Mouse (Mus musculus): ENCODE data around the gene Stx12.
A peak's percentile ranks its signal among the peaks of the same experiment; 100 is the strongest.
"Not testable (repeated sequence)": the region's sequence is repeated elsewhere in the genome, so short reads cannot be mapped to it uniquely, and the experiment has no call there.

Gene Stx12

DNA sequence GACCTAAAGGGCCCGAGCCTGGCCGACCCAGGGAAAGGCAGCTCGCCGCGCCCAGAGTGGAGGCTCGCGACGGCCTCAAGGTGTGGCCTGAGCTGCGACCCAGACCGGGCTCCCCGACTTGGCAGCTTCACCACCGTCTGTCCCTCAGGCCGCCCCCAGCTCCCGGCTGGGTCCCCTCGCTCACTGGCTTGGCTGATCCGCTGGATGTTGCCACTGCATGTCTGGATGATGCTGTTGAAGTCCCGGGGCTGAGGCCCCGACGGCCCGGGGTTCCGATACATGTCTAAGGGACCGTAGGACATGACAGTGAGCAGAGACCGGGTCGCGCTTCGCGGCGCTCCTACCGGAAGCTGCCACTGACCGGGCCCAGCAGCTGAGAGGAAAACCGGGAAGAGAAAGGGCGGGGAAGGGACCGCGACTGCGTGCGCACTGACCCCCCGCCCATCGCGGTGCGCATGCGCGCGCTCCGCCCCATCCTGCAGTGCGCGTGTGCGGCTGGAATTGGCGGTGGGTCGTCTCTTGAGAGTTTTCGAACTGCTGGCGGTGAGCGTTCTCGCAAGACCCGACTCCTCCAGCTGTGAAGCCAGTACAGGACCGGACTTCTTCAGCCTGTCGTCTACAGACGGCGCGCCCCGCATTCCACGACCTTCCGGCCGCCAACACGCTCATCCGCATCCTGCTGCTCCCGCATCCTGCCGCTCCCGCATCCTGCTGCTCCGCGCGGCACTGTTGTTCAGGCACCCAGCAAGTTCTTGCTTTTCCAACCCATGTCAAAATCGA, at the start of gene Stx12:
Stx12 (minus strand) TSS at position 446 of the 780 bp plus-strand sequence.
- DNase-seq, result peak; percentile 90

DNA sequence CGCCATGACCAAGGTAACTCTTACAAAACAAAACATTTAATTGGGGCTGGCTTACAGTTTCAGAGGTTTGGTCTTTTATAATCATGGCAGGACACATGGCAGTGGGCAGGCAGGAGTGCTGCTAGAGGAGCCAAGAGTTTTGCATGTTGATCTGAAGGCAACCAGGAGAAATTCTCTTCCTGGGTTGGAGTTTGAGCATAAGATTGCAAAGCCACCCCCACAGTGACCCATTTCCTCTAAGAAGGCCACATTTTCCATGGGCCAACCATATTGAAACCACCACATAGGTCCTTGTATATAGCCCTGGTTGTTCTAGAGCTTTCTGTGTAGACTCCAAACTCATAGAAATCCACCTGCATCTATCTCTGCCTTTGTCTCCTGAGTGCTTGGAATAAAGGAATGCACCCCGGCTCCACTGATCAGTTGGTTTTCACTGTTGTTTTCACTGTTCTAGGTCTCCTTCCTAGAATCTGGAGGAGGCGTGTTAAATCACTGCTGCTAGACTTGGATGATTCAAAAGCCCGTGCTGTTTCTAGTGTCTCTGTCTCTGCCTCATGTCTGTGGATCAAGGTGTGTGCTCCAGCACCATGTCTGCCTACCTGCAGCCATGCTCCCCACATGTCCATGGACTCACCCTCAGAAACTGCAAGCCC, 48.6 kb upstream of the Stx12 start:
- DNase-seq, result no peak

DNA sequence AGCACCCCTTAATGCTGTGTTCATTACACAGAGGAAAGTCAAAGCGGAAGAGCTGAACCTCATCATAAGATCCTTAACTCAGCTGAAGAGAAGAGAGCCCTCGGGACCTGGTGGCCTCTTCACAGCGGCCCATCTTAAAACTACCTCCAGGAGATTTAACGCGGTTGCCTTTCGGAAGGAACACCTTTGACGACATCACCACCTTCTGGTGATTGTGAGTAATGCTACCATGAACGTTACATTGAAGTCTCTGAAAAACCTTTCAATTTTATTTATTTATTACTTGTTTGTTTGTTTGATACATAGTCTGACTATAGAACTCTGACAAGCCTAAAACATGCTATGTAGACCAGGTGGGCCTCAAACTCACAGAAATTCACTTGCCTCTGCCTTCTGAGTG, 46.5 kb upstream of the Stx12 start:
- peak; percentile 70 for DNase-seq

DNA sequence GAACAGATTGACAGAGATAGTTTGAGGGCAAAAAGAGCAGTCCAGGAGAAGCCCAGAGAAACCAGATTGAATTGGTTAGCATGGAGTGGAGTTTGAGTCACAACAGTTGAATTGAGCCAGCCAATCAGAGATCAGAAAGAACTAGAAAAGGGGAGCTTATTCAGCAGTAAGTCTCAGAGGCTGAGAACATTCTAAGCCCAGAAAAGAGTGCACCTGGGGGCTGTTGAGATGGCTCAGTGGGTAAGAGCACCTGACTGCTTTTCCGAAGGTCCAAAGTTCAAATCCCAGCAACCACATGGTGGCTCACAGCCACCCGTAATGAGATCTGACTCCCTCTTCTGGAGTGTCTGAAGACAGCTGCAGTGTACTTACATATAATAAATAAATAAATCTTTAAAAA, 42.2 kb upstream of the Stx12 start:
- not testable (repeated sequence) for DNase-seq

DNA sequence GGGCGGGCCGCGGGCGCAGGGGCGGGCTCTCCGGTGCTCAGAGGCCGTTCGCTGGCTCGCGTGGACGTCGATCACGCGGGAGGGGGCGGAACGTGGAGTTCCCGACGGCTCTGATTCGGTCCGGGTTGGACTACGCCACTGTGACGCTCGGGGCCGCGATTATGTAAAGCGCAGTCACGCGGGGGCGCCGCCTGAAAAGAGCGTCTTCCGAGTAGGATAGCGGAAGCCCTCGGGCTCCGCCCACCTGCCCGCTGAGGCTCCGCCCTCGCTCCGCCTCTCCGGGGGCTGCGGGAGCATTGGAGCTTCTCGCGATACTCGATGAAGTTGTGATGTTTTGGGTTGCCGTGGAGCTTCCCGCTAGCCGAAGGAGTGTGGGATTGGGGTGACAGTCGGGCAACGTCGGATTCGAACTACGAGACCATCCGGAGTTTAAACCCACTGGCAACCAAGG, 38.3 kb upstream of the Stx12 start, which contains the start of gene Fam76a:
Fam76a (minus strand) TSS at position 1 of the 451 bp plus-strand sequence.
- DNase-seq, result peak; percentile 100

DNA sequence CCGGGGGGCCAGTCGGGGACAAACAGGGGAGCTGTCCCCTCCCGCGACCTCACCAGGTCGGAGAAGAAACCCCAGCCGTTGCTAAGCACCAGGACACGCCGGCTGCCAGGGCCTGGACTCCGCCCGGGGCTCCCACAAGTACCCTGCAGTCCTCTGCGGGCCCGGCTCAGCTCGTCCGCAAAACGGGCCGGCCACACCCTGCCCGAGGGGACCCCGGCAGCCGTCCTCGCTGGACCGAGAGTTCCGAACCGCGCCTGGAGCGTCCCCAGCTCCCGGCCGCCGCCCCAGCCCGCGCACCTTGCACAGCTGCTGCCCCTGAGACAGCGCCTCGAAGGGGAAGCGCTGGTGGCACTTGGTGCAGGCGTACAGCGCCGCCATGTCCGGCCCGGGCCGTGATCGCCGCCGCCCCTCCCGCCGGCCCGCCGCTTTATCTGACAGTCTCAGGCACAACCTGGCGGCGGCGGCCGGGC, 37.8 kb upstream of the Stx12 start:
- DNase-seq, result peak; percentile 44

DNA sequence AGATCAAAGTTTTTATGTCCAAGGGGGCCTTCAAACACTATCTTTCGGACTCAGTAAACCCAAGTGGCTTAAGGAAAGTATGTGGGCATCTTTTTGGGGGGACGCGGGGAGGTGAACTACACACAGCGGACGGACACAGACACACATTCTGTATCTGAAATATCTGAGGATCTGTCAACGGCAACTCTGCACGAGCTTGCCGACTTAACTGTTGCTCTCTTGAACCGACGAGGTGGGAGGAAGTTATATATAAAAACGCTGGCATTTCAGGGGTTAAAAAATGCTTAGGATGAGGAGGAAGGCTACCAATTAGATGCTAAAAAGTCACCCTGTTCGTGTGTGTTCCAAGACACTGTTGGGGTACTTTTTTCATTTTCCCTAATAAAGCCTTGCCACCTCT, 37.2 kb upstream of the Stx12 start:
- no peak for DNase-seq

DNA sequence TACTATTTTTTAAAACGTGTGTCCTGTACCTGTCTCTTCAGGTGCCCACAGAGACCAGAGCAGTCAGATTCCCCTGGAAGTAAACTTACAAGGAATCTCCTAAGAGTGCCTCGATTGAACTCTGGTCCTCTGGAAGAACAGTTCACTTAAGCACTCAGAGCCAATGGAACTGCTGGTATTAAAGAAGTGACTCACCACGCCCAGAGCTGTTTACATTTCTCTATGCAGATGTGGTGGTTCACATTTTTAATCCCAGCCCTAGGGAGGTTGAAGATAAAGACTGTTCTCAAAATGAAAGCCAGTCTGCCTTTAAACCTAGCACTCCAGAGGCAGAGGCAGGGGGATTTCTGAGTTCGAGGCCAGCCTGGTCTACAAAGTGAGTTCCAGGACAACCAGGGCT, 35.9 kb upstream of the Stx12 start:
- DNase-seq, result no peak

DNA sequence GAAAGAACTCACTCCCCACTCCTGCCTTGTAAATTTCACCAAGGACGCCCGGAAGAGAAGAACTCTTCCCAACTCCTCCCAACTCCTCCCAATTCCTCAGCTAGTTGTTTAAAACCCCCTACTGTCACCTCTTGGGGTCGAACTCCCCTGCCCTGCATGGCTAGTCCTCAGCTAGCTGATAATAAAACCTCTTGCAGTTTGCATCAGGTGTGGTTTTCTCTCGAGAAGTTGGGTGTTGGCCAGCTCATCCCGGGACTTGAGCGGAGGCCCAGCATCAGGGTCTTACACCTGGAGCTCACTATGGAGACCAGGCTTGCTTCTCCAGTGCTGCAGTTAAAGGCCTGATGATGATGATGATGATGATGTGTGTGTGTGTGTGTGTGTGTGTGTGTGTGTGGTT, 34.2 kb upstream of the Stx12 start:
- DNase-seq, result not testable (repeated sequence)

DNA sequence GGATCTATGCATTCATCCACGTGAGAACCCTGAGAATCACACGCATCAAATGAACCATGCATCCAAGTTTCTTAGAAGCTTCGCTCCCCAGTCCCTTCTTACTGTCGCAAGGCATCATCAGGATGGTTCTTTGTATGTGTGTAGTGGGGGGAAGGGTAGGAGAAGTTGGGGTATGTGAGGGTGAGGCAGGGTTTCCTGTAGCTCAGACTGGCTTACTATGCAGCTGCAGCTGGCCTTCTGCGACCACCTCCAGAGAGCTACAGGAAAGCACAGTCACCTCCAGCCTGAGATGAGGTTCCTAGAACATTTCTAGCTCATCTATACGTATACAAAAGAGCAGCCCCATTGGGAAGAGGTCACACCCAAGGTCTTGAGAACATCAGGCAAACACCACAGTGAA, 27.8 kb upstream of the Stx12 start:
- DNase-seq, result no peak

DNA sequence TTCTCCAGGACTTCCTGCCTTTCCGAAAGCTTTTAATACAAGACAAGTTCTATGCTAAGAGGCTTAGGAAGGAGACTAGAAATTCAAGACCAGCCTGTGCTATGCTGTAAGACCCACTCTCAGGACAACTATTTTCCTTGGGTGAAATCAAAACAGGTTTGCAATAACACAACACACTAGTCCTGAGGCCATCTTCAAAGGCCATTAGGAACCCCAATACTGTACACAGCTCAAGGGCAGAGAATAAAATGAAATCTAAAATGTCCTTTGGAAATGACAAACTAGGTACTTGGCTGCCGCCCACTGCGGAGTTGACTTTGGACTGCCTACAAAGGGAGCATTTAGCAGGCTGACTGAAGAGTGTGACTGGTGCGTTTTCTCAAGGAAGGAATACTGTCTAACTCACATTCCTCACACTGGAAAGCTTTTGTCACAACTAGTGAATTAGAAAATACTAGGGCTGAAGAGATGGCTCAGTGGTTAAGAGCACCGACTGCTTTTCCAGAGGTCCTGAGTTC, 21.6 kb upstream of the Stx12 start:
- DNase-seq, result no peak

DNA sequence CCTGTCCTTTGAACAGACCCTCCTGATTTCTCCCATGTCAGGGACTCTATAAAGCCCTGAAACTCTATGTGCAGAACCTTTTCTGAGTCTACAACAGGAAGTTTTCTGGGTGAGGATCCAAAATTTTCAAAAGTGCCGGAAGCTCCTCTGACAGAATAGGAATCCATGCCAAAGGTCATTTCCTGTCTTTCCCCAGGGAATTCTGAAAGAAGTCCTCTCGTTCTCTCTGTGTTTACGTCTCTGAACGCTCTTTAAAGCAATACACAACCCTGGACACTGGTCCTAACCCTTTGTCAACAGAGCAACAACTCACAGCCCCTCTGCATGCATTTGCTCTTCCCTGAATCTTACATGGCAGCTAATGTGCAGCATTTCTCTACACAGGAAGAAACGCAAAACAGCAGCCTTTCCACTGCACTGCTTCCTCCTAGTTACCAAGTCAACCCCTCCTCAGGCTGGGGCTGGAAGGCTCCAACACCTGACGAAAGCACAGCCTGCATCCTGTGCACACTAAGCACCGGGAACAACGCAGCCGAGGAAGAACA, 20.5 kb upstream of the Stx12 start:
- peak; percentile 36 for DNase-seq

DNA sequence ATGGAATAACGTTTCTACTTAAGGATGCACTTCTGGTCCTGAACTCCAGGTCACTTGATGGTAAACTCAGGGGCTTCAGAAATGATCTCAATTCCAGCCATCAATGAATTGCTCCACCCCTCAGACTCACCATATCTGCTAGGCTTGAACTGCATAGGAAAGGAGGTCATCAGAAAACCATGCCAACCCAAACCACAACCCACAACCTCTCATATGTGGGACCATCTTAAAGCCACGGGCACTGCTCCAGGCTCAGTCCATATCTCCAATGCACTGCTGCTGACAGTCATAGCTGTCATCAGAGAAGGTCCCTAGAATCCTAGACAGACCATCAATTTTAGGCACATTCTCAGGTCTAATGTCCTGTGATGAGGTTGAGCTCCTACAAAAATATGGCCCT, 19.8 kb upstream of the Stx12 start:
- no peak for DNase-seq

DNA sequence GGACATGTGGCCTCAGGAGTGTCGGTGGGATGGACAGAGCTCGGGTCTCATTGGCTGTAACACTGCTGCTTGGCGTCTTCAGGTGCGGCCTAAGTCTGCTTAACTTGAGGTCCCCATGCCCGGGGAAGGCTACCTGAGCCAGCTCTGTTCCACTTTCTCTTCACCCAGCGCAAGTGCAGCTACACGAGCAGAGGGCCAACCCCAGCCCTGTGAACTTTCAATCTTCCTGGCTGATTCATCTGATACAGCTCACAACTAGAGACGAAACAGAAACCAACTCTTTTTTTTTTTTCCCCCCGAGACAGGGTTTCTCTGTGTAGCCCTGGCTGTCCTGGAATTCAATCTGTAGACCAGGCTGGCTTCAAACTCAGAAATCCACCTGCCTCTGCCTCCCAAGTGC, 13.9 kb upstream of the Stx12 start:
- DNase-seq, result no peak

DNA sequence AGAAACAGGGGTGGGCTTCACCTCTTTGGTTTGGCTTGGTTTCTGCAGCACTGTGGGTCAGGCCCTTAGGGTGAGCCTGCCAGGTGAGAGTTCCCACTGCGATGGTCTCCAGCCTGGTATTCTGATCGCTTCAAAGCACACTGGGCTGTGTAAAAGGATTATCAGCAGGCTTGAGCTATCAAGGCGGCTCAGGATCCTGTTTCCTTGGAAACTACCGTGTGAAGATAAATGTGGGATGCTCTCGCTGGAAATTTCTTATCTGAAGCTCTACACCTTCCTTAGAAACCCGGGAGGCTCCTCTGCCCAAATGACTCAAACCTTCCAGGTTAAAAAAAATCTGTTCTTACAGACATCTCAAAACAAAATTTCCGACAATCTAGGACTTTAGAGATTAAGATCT, 10.1 kb upstream of the Stx12 start:
- DNase-seq, result no peak

DNA sequence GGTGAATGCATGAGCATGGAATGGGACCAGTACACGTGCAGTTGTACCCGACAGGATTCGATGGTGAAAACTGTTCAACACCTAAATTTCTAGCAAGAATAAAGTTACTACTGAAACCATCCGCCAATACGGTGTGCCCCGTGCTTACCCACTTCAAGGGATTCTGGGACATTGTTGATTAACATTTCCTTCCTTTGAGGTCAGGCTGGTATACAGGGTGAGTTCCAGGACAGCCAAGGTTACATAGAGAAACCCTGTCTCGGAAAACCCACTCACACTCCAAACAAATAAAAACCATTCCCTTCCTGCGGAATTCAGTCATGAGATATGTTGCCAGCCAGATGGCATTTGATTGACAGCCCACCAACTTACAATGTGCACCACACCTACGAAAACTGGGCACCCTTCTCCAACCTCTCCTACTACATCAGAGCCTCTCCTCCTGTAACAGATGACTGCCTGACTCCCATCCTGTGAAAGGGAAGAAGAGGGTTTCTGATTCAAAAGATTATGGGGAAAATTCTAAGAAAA, 600 bp upstream of the Stx12 start:
- peak; percentile 7 for DNase-seq

DNA sequence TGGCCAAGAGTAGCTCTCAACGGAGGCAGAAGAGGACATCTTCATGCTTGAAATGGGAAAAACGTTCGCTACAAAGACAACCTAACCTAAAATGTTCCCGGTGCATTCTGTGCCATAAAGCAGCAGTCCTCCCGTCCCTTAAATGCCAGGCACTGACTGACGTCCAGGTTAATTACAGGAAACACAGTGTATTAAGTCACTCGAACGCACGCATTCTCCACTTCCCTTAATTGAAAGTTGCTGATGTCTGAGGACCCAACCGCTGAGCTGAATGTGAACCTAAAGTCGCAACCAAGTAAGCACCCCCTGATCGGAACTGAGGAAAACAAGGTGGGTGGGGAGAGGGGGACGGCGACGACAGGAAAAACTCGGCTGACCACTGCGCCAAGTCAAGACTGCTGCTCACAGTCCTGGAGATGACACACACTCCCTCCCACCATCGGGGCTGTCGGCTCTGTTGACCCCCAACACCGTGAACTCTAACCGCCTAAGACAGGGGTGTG, 697 bp downstream of the Stx12 start:
- DNase-seq, result no peak

DNA sequence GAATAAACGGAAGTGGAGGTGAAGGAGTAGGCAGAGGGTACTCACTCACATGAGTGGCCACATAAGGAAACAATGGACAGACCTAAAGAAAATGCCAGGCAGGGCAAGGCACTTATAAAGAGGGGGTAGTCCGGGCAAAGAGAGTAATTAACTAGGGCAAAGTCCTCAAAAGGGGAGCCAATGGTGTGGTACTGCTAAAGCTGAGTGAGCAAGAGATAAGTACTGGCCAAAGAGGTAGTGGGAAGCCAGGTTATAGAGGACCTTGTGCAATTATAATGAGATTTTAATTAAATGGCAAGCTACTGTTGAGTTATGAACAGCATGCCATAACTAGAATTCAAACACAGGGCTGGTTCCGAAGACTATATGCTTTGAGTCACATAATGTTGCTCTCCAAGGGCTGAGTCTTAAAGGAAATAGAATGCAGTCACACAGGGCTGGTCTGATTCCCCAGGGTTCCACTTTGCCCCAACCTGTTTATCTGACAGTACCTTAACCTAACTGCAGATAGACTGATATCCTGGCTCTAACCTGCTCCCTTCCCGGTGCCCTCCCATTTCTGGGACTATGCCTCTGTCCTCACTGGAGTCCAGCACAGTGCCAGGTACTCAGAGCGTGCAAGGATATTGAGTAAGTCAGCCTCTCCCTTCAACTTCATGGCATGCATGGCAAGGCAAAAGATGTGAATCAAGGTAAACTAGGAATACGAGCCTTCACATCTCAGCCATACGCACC, 9.8 kb downstream of the Stx12 start:
- no peak for DNase-seq

DNA sequence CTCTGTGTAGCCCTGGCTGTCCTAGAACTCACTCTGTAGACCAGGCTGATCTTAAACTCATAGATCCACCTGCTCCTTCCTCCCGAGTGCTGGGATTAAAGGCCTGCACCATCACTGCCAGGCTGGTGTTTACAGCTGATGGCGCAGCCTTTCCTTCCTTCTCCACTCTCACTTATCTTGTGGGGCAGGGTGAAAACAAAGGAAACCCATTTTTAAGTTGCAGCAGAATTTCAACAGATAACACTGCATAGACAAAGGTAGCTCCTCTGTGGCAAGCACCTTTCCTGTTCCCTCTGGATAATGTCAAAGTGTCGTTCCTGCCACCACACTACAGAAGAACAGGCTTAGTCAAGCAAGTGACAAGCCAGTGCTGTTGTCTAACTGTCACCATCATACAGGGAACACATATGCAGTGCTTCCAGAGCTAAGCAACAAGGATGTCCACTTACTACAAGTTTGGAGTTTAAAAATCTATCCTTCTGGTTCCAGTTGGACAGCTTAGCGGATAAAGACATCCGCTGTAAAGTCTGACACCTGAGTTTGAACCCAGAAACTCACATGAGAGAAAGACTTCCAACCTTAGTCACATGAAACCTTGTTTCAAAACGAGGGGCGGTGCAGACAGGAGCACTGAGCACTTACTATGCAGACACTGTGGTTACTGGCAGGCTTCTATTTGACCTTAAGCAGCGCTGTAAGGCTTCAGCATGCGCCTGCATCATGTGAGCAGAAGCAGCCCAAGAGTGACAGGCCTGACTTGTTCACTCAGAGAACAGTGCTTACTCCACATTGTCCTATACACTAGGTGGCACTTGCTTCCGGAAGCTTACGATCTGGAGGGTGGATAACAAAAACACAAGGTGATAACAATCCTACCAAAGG, 10.6 kb downstream of the Stx12 start:
- DNase-seq, result no peak

DNA sequence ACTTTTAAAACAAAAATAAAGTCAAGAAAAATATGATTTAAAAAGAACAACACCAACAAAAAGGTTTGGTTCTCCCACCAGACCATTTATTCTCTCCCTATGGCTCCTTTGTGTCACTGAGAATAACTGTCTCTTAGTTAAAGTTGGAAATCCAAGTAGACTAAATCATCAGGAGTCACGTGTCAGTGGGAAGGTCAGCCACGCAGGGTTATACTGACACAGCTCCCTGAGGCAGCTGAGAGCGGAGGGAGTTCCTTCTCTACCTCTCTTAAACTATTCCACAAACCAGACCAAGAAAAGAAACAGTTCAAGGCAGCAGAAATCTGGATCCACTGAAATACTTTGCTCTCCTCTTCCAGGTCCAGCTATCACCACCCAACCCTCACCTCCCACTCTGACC, 13.2 kb downstream of the Stx12 start:
- no peak for DNase-seq

DNA sequence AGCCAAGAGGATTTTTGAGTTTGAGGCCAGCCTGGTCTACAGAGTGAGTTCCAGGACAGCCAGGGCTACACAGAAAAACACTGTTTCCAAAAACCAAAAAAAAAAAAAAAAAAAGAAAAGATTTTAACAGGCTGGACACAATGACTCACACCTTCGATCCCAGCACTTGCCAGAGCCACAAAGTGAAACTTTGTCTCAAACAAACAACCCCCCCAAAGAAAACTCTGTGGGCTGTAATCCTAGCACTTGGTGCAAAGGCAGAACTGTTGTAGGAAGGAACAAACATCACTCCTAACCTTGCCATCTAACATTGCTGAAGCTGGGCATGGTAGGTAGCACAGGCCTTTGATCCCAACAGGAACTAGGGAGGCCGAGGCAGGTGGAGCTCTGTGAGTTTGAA, 19.5 kb downstream of the Stx12 start:
- DNase-seq, result no peak

DNA sequence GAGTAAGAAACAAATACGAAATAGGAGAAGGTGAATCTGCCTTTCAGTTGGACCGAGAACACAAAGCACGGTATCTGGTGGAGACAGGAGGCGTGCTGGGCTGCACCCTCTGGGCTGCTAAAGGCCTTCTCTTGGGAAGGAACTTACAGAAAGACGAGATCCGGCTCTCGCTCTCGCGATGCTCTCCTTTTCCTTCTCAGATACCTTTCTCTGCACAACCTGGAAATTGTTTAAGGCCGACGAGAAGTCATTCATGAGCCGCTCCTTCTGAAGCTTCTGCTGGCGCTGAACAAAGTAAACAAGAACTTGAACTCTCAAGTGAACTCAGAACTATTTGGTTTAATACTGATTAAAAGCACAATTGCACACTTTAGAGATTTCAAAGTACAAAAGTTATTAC, 21.3 kb downstream of the Stx12 start:
- DNase-seq, result no peak
